In genomic region chr16:14930711-14931110, GRCm38 (mm10) we compare ENCODE assay signal across 2 mouse cellular contexts. TPM values are rescaled to one million over a fixed set of nuclear protein-coding genes. Genes with fewer than 3 reads are reported as not detected.
"Had no signal": no experiment of that assay in that cellular context is flagged by ENCODE, and none has a peak within 500 bp of the region (broad histone marks: within the 10 kb centered on the region; RNA-seq: fewer than 3 reads in every experiment).

No protein-coding gene starts in this region.

RNA-seq across cellular contexts. Expression of gene Efcab1, which starts 24.3 kb away (rescaled TPM):
- polyA plus RNA-seq: small intestine, adult 2 months; spleen, adult 2 months had no signal
